Mouse (Mus musculus): ENCODE measurements around the gene Pde8b.

Pde8b gene

GRCm38 (mm10) chr13:95020216-95020615, 229.9 kb downstream of the Pde8b start:
- in situ Hi-C loops (cut with MboI): no loop called here

GRCm38 (mm10) chr13:95019345-95019744, 230.8 kb downstream of the Pde8b start:
- in situ Hi-C loops (cut with MboI): no loop called here

GRCm38 (mm10) chr13:95017916-95018315, 232.2 kb downstream of the Pde8b start:
- in situ Hi-C loops (cut with MboI): no loop called here

GRCm38 (mm10) chr13:95017278-95017677, 232.9 kb downstream of the Pde8b start:
- in situ Hi-C loops (cut with MboI): no loop called here

- in situ Hi-C loops (cut with MboI): no loop called here
Measured at GRCm38 (mm10) chr13:95011546-95012257, 238.4 kb downstream of the Pde8b start.

GRCm38 (mm10) chr13:95009261-95009660, 240.9 kb downstream of the Pde8b start:
- in situ Hi-C loops (cut with MboI): no loop called here

- in situ Hi-C loops (cut with MboI): no loop called here
Measured at GRCm38 (mm10) chr13:95007281-95007680, 242.9 kb downstream of the Pde8b start.

- in situ Hi-C loops (cut with MboI): no loop called here
Measured at GRCm38 (mm10) chr13:94990516-94990915, 259.6 kb downstream of the Pde8b start.

- in situ Hi-C loops (cut with MboI): no loop called here
Measured at GRCm38 (mm10) chr13:94979081-94979480, 271.1 kb downstream of the Pde8b start.

- in situ Hi-C loops (cut with MboI): no loop called here
Measured at GRCm38 (mm10) chr13:94976219-94977186, 273.6 kb downstream of the Pde8b start, which contains the start of gene Wdr41. TSS of gene Wdr41 (plus strand) at chr13:94976344.

GRCm38 (mm10) chr13:94975828-94976218, 274.3 kb downstream of the Pde8b start:
- in situ Hi-C loops (cut with MboI): no loop called here

All from mature B cell (primary cell).